Mouse (Mus musculus): Measurements from ENCODE around the gene Wsb2.

GRCm38 (mm10) chr5:117397371-117397770, 40.3 kb downstream of the Wsb2 start:
- TF ChIP-seq POLR2A (IDR thresholded peaks at IDR 0.05; ENCODE audit: control insufficient read depth, extremely low read depth, insufficient read depth, low read length, poor library complexity), result no peak
- no peak for TF ChIP-seq CTCF (IDR thresholded peaks at IDR 0.05; ENCODE audit: borderline replicate concordance, control insufficient read depth, extremely low read depth, insufficient read depth, low read length, poor library complexity)

Data from thymus, adult 2 months (tissue).